ENCODE assay signal across 23 mouse cellular contexts in genomic region chr7:46339818-46340217, GRCm38 (mm10). TPM values are rescaled to one million over a fixed set of nuclear protein-coding genes. Genes with fewer than 3 reads are reported as not detected.
DNase-seq lines count a peak whose midpoint lies in the region; ATAC-seq lines count a peak whose summit lies in the region.
"Had no signal": no experiment of that assay in that cellular context is flagged by ENCODE, and none has a peak within 500 bp of the region (broad histone marks: within the 10 kb centered on the region; RNA-seq: fewer than 3 reads in every experiment).

No protein-coding gene starts in this region.

- no peaks in the 10 kb centered on the region for H3K9me3 ChIP-seq in limb, embryonic 11.5 days (ENCODE audit: control insufficient read depth, low read length)
- H3K9me3 ChIP-seq: midbrain, embryonic 13.5 days had no signal

- no peak overlapping the region for H3K9ac ChIP-seq in limb, embryonic 11.5 days (ENCODE audit: low read length)
- H3K9ac ChIP-seq: hindbrain, embryonic 12.5 days; midbrain, embryonic 13.5 days had no signal

- H3K4me2 ChIP-seq in limb, embryonic 11.5 days (ENCODE audit: low read depth, severe bottlenecking), result no peak overlapping the region
- H3K4me2 ChIP-seq: hindbrain, embryonic 12.5 days; liver, embryonic 11.5 days; midbrain, embryonic 13.5 days had no signal

- no peaks in the 10 kb centered on the region for H3K36me3 ChIP-seq in limb, embryonic 11.5 days (ENCODE audit: control insufficient read depth, insufficient read depth, low read length)
- H3K36me3 ChIP-seq: hindbrain, embryonic 12.5 days; midbrain, embryonic 13.5 days had no signal

- H3K4me1 ChIP-seq in limb, embryonic 11.5 days (ENCODE audit: control insufficient read depth, insufficient read depth, low read length), result peaks cover 3% of the 10 kb centered on the region; the same call in 1 of the 2 replicates
- H3K4me1 ChIP-seq: hindbrain, embryonic 12.5 days; midbrain, embryonic 13.5 days had no signal

- H3K27me3 ChIP-seq in limb, embryonic 11.5 days (ENCODE audit: control insufficient read depth, insufficient read depth, low read length), result no peaks in the 10 kb centered on the region
- H3K27me3 ChIP-seq: hindbrain, embryonic 12.5 days; midbrain, embryonic 13.5 days had no signal

- no peak overlapping the region for H3K27ac ChIP-seq in limb, embryonic 11.5 days (replicated peaks; ENCODE audit: low read depth, low read length)
- H3K27ac ChIP-seq: hindbrain, embryonic 12.5 days; midbrain, embryonic 13.5 days had no signal

- WGBS in limb, embryonic 11.5 days, result 4% methylated on average over 3 of the region's 3 CpGs

- 0 out of 2 replicates have a peak, but pooled peaks have one; percentile 60 for ATAC-seq in limb, embryonic 11.5 days (ENCODE audit: insufficient number of reproducible peaks, low FRiP score, low TSS enrichment, low read depth)
- ATAC-seq: midbrain, embryonic 13.5 days had no signal

- no peak overlapping the region for H3K4me3 ChIP-seq in limb, embryonic 11.5 days (ENCODE audit: low read depth, low read length)
- H3K4me3 ChIP-seq: hindbrain, embryonic 12.5 days; midbrain, embryonic 13.5 days; myocyte had no signal

- peak; percentile 29 for DNase-seq in embryo, embryonic 10 days (ENCODE audit: low spot score)
- no peak for DNase-seq in embryo, embryonic 9.5 days (ENCODE audit: extremely low spot score)
- DNase-seq in retina, postnatal 1 day, result peak; percentile 43
- DNase-seq in retina, embryonic 14.5 days (ENCODE audit: low spot score), result no peak
- DNase-seq in limb, embryonic 11.5 days (ENCODE audit: low spot score), result peak; percentile 77
- no peak for DNase-seq in right cerebral cortex, postnatal 4 days
- DNase-seq in B cell, adult 2 months, result no peak
- no peak for DNase-seq in thymus, postnatal 10 days (ENCODE audit: low spot score in 2 of 2)
- DNase-seq: adrenal gland, postnatal 10 days; cerebellum, adult 11-12 months; kidney, postnatal 14 days; layer of hippocampus, adult 9-11 months; lung, adult 2 months; lung, postnatal 4 days; right cerebral cortex, adult 18-20 months; thymus, postnatal 14 days had no signal

RNA-seq across cellular contexts. Expression of gene Myod1, which starts 36.5 kb away (rescaled TPM):
- 22.0 and 23.0 TPM in 2 replicates for polyA plus RNA-seq in limb, embryonic 11.5 days (2014; fragmentation: Nextera tagmentation; extraction: Ambion mirVana)
- polyA plus RNA-seq: forebrain, embryonic 11.5 days; heart, postnatal 0 days; intestine, embryonic 14.5 days; midbrain, embryonic 13.5 days had no signal

RNA-seq across cellular contexts. Expression of gene Kcnc1, which starts 56.5 kb away (rescaled TPM):
- 0.05 and 0.13 TPM in 2 replicates for polyA plus RNA-seq in limb, embryonic 11.5 days (2014; fragmentation: Nextera tagmentation; extraction: Ambion mirVana)
- polyA plus RNA-seq: heart, postnatal 0 days had no signal

Comparison
In these comparisons a context has a peak if more than half of its experiments do, and no peak if none do; other contexts are left out.
1. DNase-seq: peak in embryo, embryonic 10 days (single experiment), retina, postnatal 1 day (single experiment) and limb, embryonic 11.5 days (single experiment); none in embryo, embryonic 9.5 days (single experiment), retina, embryonic 14.5 days (single experiment), right cerebral cortex, postnatal 4 days (single experiment), B cell, adult 2 months (0 of 2) and thymus, postnatal 10 days (0 of 2).